Comparison of ENCODE assay signal across 14 mouse cellular contexts in genomic region chr2:38608831-38609309, GRCm38 (mm10). TPM values are rescaled to one million over a fixed set of nuclear protein-coding genes. Genes with fewer than 3 reads are reported as not detected.
DNase-seq lines count a peak whose midpoint lies in the region; ATAC-seq and TF ChIP-seq lines count a peak whose summit lies in the region.
"Had no signal": no experiment of that assay in that cellular context is flagged by ENCODE, and none has a peak within 500 bp of the region (broad histone marks: within the 10 kb centered on the region; RNA-seq: fewer than 3 reads in every experiment).

No protein-coding gene starts in this region.

- 39% methylated on average over 5 of the region's 5 CpGs for WGBS in forebrain, embryonic 15.5 days
- 83% methylated on average over 5 of the region's 5 CpGs for WGBS in intestine, postnatal 0 days

- no peaks in the 10 kb centered on the region for H3K27me3 ChIP-seq in forebrain, embryonic 15.5 days
- no peaks in the 10 kb centered on the region for H3K27me3 ChIP-seq in intestine, postnatal 0 days (replicated peaks; ENCODE audit: control insufficient read depth, insufficient read depth, low read length)
- H3K27me3 ChIP-seq: heart, embryonic 15.5 days; liver, embryonic 13.5 days had no signal

- H3K4me1 ChIP-seq in forebrain, embryonic 15.5 days: peaks cover 22% of the 10 kb centered on the region
- no peaks in the 10 kb centered on the region for H3K4me1 ChIP-seq in intestine, postnatal 0 days (replicated peaks; ENCODE audit: control insufficient read depth, insufficient read depth, low read length)

- no peak for DNase-seq in frontal cortex, postnatal 14 days (ENCODE audit: low spot score in 2 of 2)
- peak; percentile 66 for DNase-seq in 3T3-L1 (ENCODE audit: low read depth, low spot score)
- peak; percentile 44 for DNase-seq in mesoderm, embryonic 11.5 days (ENCODE audit: low read depth, low spot score)
- DNase-seq in thymus, postnatal 0 days (ENCODE audit: low spot score): no peak
- DNase-seq: cerebellum, adult 18-20 months; gastrocnemius, postnatal 36 days; kidney, adult 18-20 months; liver, embryonic 13.5 days; lung, postnatal 14 days had no signal

- H3K9me3 ChIP-seq in forebrain, embryonic 15.5 days: no peaks in the 10 kb centered on the region
- H3K9me3 ChIP-seq in intestine, postnatal 0 days (ENCODE audit: control insufficient read depth): no peaks in the 10 kb centered on the region
- H3K9me3 ChIP-seq: heart, embryonic 15.5 days; liver, embryonic 13.5 days had no signal

- ATAC-seq in frontal cortex, adult (ENCODE audit: low TSS enrichment): peak; percentile 83
- peak; percentile 23 for ATAC-seq in forebrain, embryonic 15.5 days (replicated peaks)
- ATAC-seq in monocyte, adult 5-6 weeks (replicated peaks; ENCODE audit: insufficient number of reproducible peaks, low FRiP score, low TSS enrichment, poor library complexity, severe bottlenecking): no peak
- ATAC-seq in intestine, postnatal 0 days: no peak

- H3K4me3 ChIP-seq in forebrain, embryonic 15.5 days: no peak overlapping the region
- H3K4me3 ChIP-seq in intestine, postnatal 0 days (ENCODE audit: low read depth, low read length): no peak overlapping the region
- H3K4me3 ChIP-seq: heart, embryonic 15.5 days; liver, embryonic 13.5 days had no signal

- no peak overlapping the region for H3K9ac ChIP-seq in forebrain, embryonic 15.5 days (replicated peaks)
- H3K9ac ChIP-seq in intestine, postnatal 0 days (ENCODE audit: low read depth, low read length): no peak overlapping the region
- H3K9ac ChIP-seq: heart, embryonic 15.5 days; liver, embryonic 13.5 days had no signal

- no peak for TF ChIP-seq CTCF in intestine, postnatal 0 days (IDR thresholded peaks at IDR 0.05; ENCODE audit: low read depth)

- 0 out of 2 replicates have a peak, but pooled peaks cover 2% of the 10 kb centered on the region for H3K36me3 ChIP-seq in forebrain, embryonic 15.5 days
- H3K36me3 ChIP-seq in intestine, postnatal 0 days (ENCODE audit: control insufficient read depth, insufficient read depth): peaks cover 5% of the 10 kb centered on the region

- H3K27ac ChIP-seq in forebrain, embryonic 15.5 days (replicated peaks): peak overlapping the region; percentile 42
- H3K27ac ChIP-seq in intestine, postnatal 0 days (ENCODE audit: low read depth, low read length): no peak overlapping the region
- H3K27ac ChIP-seq: heart, embryonic 15.5 days; liver, embryonic 13.5 days had no signal

- H3K4me2 ChIP-seq in forebrain, embryonic 15.5 days (replicated peaks): no peak overlapping the region
- H3K4me2 ChIP-seq in intestine, postnatal 0 days (replicated peaks; ENCODE audit: low read depth): no peak overlapping the region
- H3K4me2 ChIP-seq: heart, embryonic 15.5 days; liver, embryonic 13.5 days had no signal

RNA-seq across cellular contexts. Expression of gene Psmb7, which starts 35.0 kb away (rescaled TPM):
- polyA plus RNA-seq in forebrain, embryonic 15.5 days (2015; fragmentation: Nextera tagmentation; extraction: Ambion mirVana): 302 and 304 TPM in 2 replicates
- polyA plus RNA-seq in thymus, postnatal 0 days (2015; fragmentation: Nextera tagmentation; extraction: Ambion mirVana): 272 and 279 TPM in 2 replicates
- 165 to 226 TPM (median 206 TPM) in 3 replicates for total RNA-seq in monocyte, adult 5-6 weeks (2017)
- 134 and 148 TPM in 2 replicates for polyA plus RNA-seq in intestine, postnatal 0 days (2015; fragmentation: Nextera tagmentation; extraction: Ambion mirVana)

Comparison
In these comparisons a context has a peak if more than half of its experiments do, and no peak if none do; other contexts are left out.
1. ATAC-seq: peak in frontal cortex, adult (single experiment) and forebrain, embryonic 15.5 days (single experiment); none in monocyte, adult 5-6 weeks (single experiment) and intestine, postnatal 0 days (single experiment).
2. DNase-seq: peak in 3T3-L1 (single experiment) and mesoderm, embryonic 11.5 days (single experiment); none in frontal cortex, postnatal 14 days (0 of 2) and thymus, postnatal 0 days (single experiment).